Mouse (Mus musculus): ENCODE results near the gene Eml6.

DNA sequence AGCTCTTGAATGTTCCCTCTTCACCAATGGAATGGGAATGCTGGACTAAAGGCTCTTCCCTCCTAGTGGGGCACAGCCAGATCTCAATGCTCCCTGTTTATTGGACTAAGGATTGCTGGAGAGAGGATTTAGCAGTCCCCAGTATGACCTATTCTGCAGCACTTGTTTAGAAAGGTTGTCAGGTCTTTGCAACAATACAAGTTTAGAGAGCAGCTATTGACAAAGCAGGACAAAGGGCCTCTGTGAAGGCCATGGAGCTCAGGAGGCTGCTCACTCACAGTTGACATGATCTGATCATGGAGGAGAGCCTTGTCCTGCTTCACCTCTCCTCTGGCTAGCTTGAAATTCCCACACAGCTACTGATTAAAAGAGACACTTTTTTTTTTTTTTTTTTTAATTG, 257.3 kb downstream of the Eml6 start:
- TF ChIP-seq CTCF (IDR thresholded peaks at IDR 0.05; ENCODE audit: control insufficient read depth, insufficient read depth, low read length) = no peak
- TF ChIP-seq POLR2A (IDR thresholded peaks at IDR 0.05; ENCODE audit: borderline replicate concordance, control insufficient read depth, low read depth, low read length) = no peak

All from bone marrow, adult 2 months (tissue).